Mouse (Mus musculus): ENCODE measurements around the gene Cdca3. TPM values are rescaled to one million over a fixed set of nuclear protein-coding genes. Genes with fewer than 3 reads are reported as not detected.

Gene Cdca3
- polyA plus RNA-seq, 1 experiment from 2014 or later: 179 TPM

DNA sequence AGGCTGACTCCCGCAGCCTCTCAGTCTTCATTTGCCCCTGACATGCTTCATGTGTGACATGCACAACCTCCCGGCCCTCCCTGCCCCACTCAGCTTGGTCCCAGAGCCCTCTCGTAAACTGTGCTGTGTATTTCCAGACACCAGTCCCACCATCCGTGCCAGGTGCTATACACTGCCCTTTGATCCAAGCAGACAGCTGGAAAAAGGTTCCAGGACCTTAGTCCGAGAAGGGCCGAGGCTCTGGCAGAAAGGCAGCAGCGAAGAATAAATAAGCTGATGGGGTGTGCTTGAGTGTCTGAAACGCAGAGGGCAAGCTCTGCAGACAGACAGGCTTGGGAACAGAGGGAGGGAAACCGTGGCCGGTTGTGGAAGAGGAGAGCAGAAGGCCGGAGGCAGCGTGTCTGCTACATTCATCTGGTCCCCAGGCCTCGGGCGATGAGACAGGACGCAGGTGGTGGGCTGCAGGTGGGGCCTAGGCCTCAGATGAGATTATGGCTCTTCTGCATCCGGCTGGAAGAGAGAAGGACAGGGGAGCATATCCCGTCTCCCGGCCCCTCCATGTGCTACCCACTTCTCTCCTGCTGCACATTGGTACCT lies 36.5 kb downstream of the Cdca3 start:
- H3K9me3 ChIP-seq: no peaks in the 10 kb centered on the region
- H3K27ac ChIP-seq: no peak overlapping the region
- peaks cover 66% of the 10 kb centered on the region for H3K27me3 ChIP-seq (ENCODE audit: insufficient read depth, poor library complexity, severe bottlenecking)
- no peaks in the 10 kb centered on the region for H3K36me3 ChIP-seq
- no peak overlapping the region for H3K4me3 ChIP-seq
- 59% methylated on average over 18 of the region's 18 CpGs for WGBS
- peaks cover 32% of the 10 kb centered on the region for H3K4me1 ChIP-seq
- DNase-seq (ENCODE audit: low spot score): no peak

DNA sequence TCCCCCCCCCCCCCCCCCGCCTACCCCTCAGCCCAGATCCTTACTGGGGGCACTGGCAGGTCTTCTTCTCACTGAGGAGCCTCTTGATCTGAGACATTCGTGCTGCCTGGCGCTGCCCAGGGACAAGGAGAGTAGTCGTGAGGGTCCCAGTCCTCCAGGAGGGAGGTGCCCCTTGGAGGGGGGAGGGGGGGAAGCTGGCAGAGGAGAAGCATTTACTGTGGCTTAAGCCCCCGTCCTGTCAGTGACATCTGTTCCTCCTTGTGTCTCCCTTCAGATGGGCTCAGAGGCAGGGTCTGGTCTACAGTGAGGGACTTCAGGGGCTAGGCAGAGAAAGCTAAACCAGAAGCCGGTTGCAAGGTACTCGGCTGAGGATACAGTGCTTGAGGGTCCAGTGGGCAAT lies 37.2 kb downstream of the Cdca3 start:
- H3K4me1 ChIP-seq: peaks cover 25% of the 10 kb centered on the region
- H3K9me3 ChIP-seq: no peaks in the 10 kb centered on the region
- no peak for DNase-seq (ENCODE audit: low spot score)
- H3K4me3 ChIP-seq: no peak overlapping the region
- peaks cover 59% of the 10 kb centered on the region for H3K27me3 ChIP-seq (ENCODE audit: insufficient read depth, poor library complexity, severe bottlenecking)
- H3K36me3 ChIP-seq: no peaks in the 10 kb centered on the region
- WGBS: 50% methylated on average over 7 of the region's 7 CpGs
- no peak overlapping the region for H3K27ac ChIP-seq

DNA sequence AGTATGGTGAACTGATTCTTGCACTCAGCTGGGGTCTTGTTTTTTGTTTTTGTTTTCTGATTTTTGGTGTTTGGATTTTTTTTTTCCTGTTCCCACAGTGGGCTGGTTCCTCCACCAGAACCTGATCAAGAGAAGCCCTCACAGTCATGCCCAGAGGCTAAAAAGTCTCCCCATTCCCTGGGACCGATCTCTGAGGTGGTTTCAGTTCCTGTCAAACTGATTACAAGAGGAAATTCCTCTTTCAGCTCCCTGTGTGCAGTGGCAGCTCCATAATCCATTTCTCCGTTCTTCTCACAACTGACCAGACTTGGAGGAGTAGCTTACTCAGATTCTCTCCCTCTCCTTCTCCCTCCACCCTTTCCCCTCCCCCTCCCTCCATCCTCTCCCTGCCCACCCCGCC lies 45.0 kb downstream of the Cdca3 start:
- no peak for DNase-seq (ENCODE audit: low spot score)
- Histone ChIP-seq H3K36me3 (no peaks in the 10 kb centered on the region), H3K4me1 (0 out of 2 replicates have a peak, but pooled peaks cover 5% of the 10 kb centered on the region), H3K27me3 (ENCODE audit: insufficient read depth, poor library complexity, severe bottlenecking) (peaks cover 2% of the 10 kb centered on the region; the same call in 1 of the 2 replicates), H3K27ac (no peak overlapping the region), H3K4me3 (no peak overlapping the region), H3K9me3 (no peaks in the 10 kb centered on the region)
- WGBS: 37% methylated on average over 2 of the region's 3 CpGs

- Histone ChIP-seq H3K9me3 (no peaks in the 10 kb centered on the region), H3K4me1 (0 out of 2 replicates have a peak, but pooled peaks cover 6% of the 10 kb centered on the region), H3K27me3 (ENCODE audit: insufficient read depth, poor library complexity, severe bottlenecking) (peaks cover 5% of the 10 kb centered on the region; the same call in 1 of the 2 replicates), H3K4me3 (no peak overlapping the region), H3K36me3 (no peaks in the 10 kb centered on the region), H3K27ac (no peak overlapping the region)
- whole genome bisulfite sequencing: 53% methylated on average over 6 of the region's 6 CpGs
- DNase-seq (ENCODE audit: low spot score): no peak
Observed at GRCm38 (mm10) chr6:124879390-124879789, 50.0 kb downstream of the Cdca3 start.

- no peak overlapping the region for H3K4me3 ChIP-seq
- no peaks in the 10 kb centered on the region for H3K36me3 ChIP-seq
- 88% methylated on average over 9 of the region's 9 CpGs for whole genome bisulfite sequencing
- DNase-seq (ENCODE audit: low spot score): no peak
- H3K27ac ChIP-seq: no peak overlapping the region
- 0 out of 2 replicates have a peak, but pooled peaks cover 9% of the 10 kb centered on the region for H3K4me1 ChIP-seq
- peaks cover 5% of the 10 kb centered on the region; the same call in 1 of the 2 replicates for H3K27me3 ChIP-seq (ENCODE audit: insufficient read depth, poor library complexity, severe bottlenecking)
- no peaks in the 10 kb centered on the region for H3K9me3 ChIP-seq
Observed at GRCm38 (mm10) chr6:124881821-124882220, 52.5 kb downstream of the Cdca3 start.

Other genes starting within 250 kb of the Cdca3 start
- 0.06 TPM in 1 of 2 replicates, not detected in the other for gene C1s2, start 193.5 kb upstream of the Cdca3 start, polyA plus RNA-seq (2016; fragmentation: Nextera tagmentation; extraction: Ambion mirVana)
- 45.2 and 53.8 TPM in 2 replicates for gene Lpcat3, start 166.5 kb upstream of the Cdca3 start, polyA plus RNA-seq (2016; fragmentation: Nextera tagmentation; extraction: Ambion mirVana)
- 162 and 216 TPM in 2 replicates for gene Emg1, start 117.4 kb upstream of the Cdca3 start, polyA plus RNA-seq (2016; fragmentation: Nextera tagmentation; extraction: Ambion mirVana)
- 438 and 483 TPM in 2 replicates for gene Phb2, start 117.2 kb upstream of the Cdca3 start, polyA plus RNA-seq (2016; fragmentation: Nextera tagmentation; extraction: Ambion mirVana)
- 5.9 and 8.6 TPM in 2 replicates for gene Ptpn6, start 90.8 kb upstream of the Cdca3 start, polyA plus RNA-seq (2016; fragmentation: Nextera tagmentation; extraction: Ambion mirVana)
- gene Grcc10, start 88.2 kb upstream of the Cdca3 start, polyA plus RNA-seq (2016; fragmentation: Nextera tagmentation; extraction: Ambion mirVana): 297 and 301 TPM in 2 replicates
- not detected in 2 replicates for gene Gm45234, start 73.5 kb upstream of the Cdca3 start, polyA plus RNA-seq (2016; fragmentation: Nextera tagmentation; extraction: Ambion mirVana)
- gene Atn1, start 73.0 kb upstream of the Cdca3 start, polyA plus RNA-seq (2016; fragmentation: Nextera tagmentation; extraction: Ambion mirVana): 7.4 and 11.4 TPM in 2 replicates
- 4.5 and 4.8 TPM in 2 replicates for gene Eno2, start 59.9 kb upstream of the Cdca3 start, polyA plus RNA-seq (2016; fragmentation: Nextera tagmentation; extraction: Ambion mirVana)
- gene Lrrc23, start 49.8 kb upstream of the Cdca3 start, polyA plus RNA-seq (2016; fragmentation: Nextera tagmentation; extraction: Ambion mirVana): 0.17 and 0.26 TPM in 2 replicates
- 8.5 and 9.3 TPM in 2 replicates for gene Spsb2, start 20.9 kb upstream of the Cdca3 start, polyA plus RNA-seq (2016; fragmentation: Nextera tagmentation; extraction: Ambion mirVana)
- gene Tpi1, start 15.3 kb upstream of the Cdca3 start, polyA plus RNA-seq (2016; fragmentation: Nextera tagmentation; extraction: Ambion mirVana): 1,456 and 1,625 TPM in 2 replicates
- gene Usp5, start 63 bp upstream of the Cdca3 start, polyA plus RNA-seq (2016; fragmentation: Nextera tagmentation; extraction: Ambion mirVana): 145 and 151 TPM in 2 replicates
- 2.4 and 5.2 TPM in 2 replicates for gene Gnb3, start 10.7 kb downstream of the Cdca3 start, polyA plus RNA-seq (2016; fragmentation: Nextera tagmentation; extraction: Ambion mirVana)
- 10.7 and 13.4 TPM in 2 replicates for gene P3h3, start 28.2 kb downstream of the Cdca3 start, polyA plus RNA-seq (2016; fragmentation: Nextera tagmentation; extraction: Ambion mirVana)
- gene Gpr162, start 34.4 kb downstream of the Cdca3 start, polyA plus RNA-seq (2016; fragmentation: Nextera tagmentation; extraction: Ambion mirVana): 1.1 and 1.2 TPM in 2 replicates
- gene Cd4, start 58.7 kb downstream of the Cdca3 start, polyA plus RNA-seq (2016; fragmentation: Nextera tagmentation; extraction: Ambion mirVana): 0.05 TPM in 1 of 2 replicates, not detected in the other
- 1.2 and 2.8 TPM in 2 replicates for gene Lag3, start 82.2 kb downstream of the Cdca3 start, polyA plus RNA-seq (2016; fragmentation: Nextera tagmentation; extraction: Ambion mirVana)
- 123 and 174 TPM in 2 replicates for gene Ptms, start 90.6 kb downstream of the Cdca3 start, polyA plus RNA-seq (2016; fragmentation: Nextera tagmentation; extraction: Ambion mirVana)
- 363 and 402 TPM in 2 replicates for gene Mlf2, start 101.8 kb downstream of the Cdca3 start, polyA plus RNA-seq (2016; fragmentation: Nextera tagmentation; extraction: Ambion mirVana)
- gene Cops7a, start 136.0 kb downstream of the Cdca3 start, polyA plus RNA-seq (2016; fragmentation: Nextera tagmentation; extraction: Ambion mirVana): 173 and 178 TPM in 2 replicates
- 0.14 TPM in 1 of 2 replicates, not detected in the other for gene Pianp, start 167.1 kb downstream of the Cdca3 start, polyA plus RNA-seq (2016; fragmentation: Nextera tagmentation; extraction: Ambion mirVana)
- 7.9 and 14.2 TPM in 2 replicates for gene Zfp384, start 179.6 kb downstream of the Cdca3 start, polyA plus RNA-seq (2016; fragmentation: Nextera tagmentation; extraction: Ambion mirVana)
- gene Ing4, start 210.2 kb downstream of the Cdca3 start, polyA plus RNA-seq (2016; fragmentation: Nextera tagmentation; extraction: Ambion mirVana): 74.4 and 84.5 TPM in 2 replicates
- 4.8 and 8.0 TPM in 2 replicates for gene Acrbp, start 220.1 kb downstream of the Cdca3 start, polyA plus RNA-seq (2016; fragmentation: Nextera tagmentation; extraction: Ambion mirVana)
- 0.37 and 0.38 TPM in 2 replicates for gene Lpar5, start 238.4 kb downstream of the Cdca3 start, polyA plus RNA-seq (2016; fragmentation: Nextera tagmentation; extraction: Ambion mirVana)